Mouse (Mus musculus): ENCODE results near the gene Bak1. TPM values are rescaled to one million over a fixed set of nuclear protein-coding genes. Genes with fewer than 3 reads are reported as not detected.
A peak's percentile ranks its signal among the peaks of the same experiment; 100 is the strongest.

Gene Bak1
- polyA plus RNA-seq, 1 experiment from 2014 or later: 9.5 TPM

- H3K27ac ChIP-seq (ENCODE audit: low read depth, low read length): no peak overlapping the region
- peak overlapping the region; percentile 83 for H3K4me2 ChIP-seq (replicated peaks; ENCODE audit: low read depth, low read length)
- no peaks in the 10 kb centered on the region for H3K9me3 ChIP-seq (ENCODE audit: control insufficient read depth, low read length)
- H3K9ac ChIP-seq (ENCODE audit: low read depth, low read length): peak overlapping the region; percentile 49; the same call in 1 of the 2 replicates
- H3K4me3 ChIP-seq (ENCODE audit: low read depth, low read length): peak overlapping the region; percentile 44
- no peaks in the 10 kb centered on the region for H3K36me3 ChIP-seq (ENCODE audit: control insufficient read depth, insufficient read depth, low read length)
- peaks cover 32% of the 10 kb centered on the region for H3K27me3 ChIP-seq (ENCODE audit: control insufficient read depth, insufficient read depth, low read length)
- WGBS: 3% methylated on average over 24 of the region's 24 CpGs
- H3K4me1 ChIP-seq (replicated peaks; ENCODE audit: control insufficient read depth, insufficient read depth, low read length): no peaks in the 10 kb centered on the region; the same call in 1 of the 2 replicates
- ATAC-seq (ENCODE audit: low FRiP score) (no peak), DNase-seq (ENCODE audit: low spot score) (no peak)
These were observed 28.8 kb upstream of the Bak1 start for GRCm38 (mm10) chr17:27057517-27058055.

- no peaks in the 10 kb centered on the region for H3K9me3 ChIP-seq (ENCODE audit: control insufficient read depth, low read length)
- H3K36me3 ChIP-seq (ENCODE audit: control insufficient read depth, insufficient read depth, low read length): no peaks in the 10 kb centered on the region
- ATAC-seq (ENCODE audit: low FRiP score) (no peak), DNase-seq (ENCODE audit: low spot score) (peak; percentile 54)
- no peaks in the 10 kb centered on the region; the same call in 1 of the 2 replicates for H3K4me1 ChIP-seq (replicated peaks; ENCODE audit: control insufficient read depth, insufficient read depth, low read length)
- H3K4me3 ChIP-seq (ENCODE audit: low read depth, low read length): peak within 1 kb of the TSS; percentile 44
- WGBS: 0% methylated on average over 62 of the region's 66 CpGs
- peaks cover 32% of the 10 kb centered on the region for H3K27me3 ChIP-seq (ENCODE audit: control insufficient read depth, insufficient read depth, low read length)
- H3K9ac ChIP-seq (ENCODE audit: low read depth, low read length): peak within 1 kb of the TSS; percentile 49
- H3K27ac ChIP-seq (ENCODE audit: low read depth, low read length): no peak within 1 kb of the TSS
- H3K4me2 ChIP-seq (replicated peaks; ENCODE audit: low read depth, low read length): peak within 1 kb of the TSS; percentile 83
These were observed 28.2 kb upstream of the Bak1 start, which contains the start of gene Itpr3 for GRCm38 (mm10) chr17:27056812-27057516. Itpr3 (plus strand) TSS chr17:27057304.

GRCm38 (mm10) chr17:27056170-27056569 lies 27.4 kb upstream of the Bak1 start:
- H3K27ac ChIP-seq (ENCODE audit: low read depth, low read length): no peak overlapping the region
- H3K9ac ChIP-seq (ENCODE audit: low read depth, low read length): no peak overlapping the region
- H3K4me3 ChIP-seq (ENCODE audit: low read depth, low read length): 0 out of 2 replicates have a peak overlapping the region, but pooled peaks have one; percentile 6
- ATAC-seq (ENCODE audit: low FRiP score) (no peak), DNase-seq (ENCODE audit: low spot score) (peak; percentile 65)
- H3K4me1 ChIP-seq (replicated peaks; ENCODE audit: control insufficient read depth, insufficient read depth, low read length): no peaks in the 10 kb centered on the region; the same call in 1 of the 2 replicates
- H3K4me2 ChIP-seq (replicated peaks; ENCODE audit: low read depth, low read length): peak overlapping the region; percentile 83
- no peaks in the 10 kb centered on the region for H3K36me3 ChIP-seq (ENCODE audit: control insufficient read depth, insufficient read depth, low read length)
- WGBS: under 1% methylated on average over 13 of the region's 13 CpGs
- peaks cover 32% of the 10 kb centered on the region for H3K27me3 ChIP-seq (ENCODE audit: control insufficient read depth, insufficient read depth, low read length)
- H3K9me3 ChIP-seq (ENCODE audit: control insufficient read depth, low read length): no peaks in the 10 kb centered on the region

- ATAC-seq (ENCODE audit: low FRiP score) (no peak), DNase-seq (ENCODE audit: low spot score) (no peak)
- H3K27ac ChIP-seq (ENCODE audit: low read depth, low read length): no peak overlapping the region
- WGBS: 44% methylated on average over 11 of the region's 11 CpGs
- no peaks in the 10 kb centered on the region for H3K9me3 ChIP-seq (ENCODE audit: control insufficient read depth, low read length)
- no peaks in the 10 kb centered on the region for H3K4me1 ChIP-seq (replicated peaks; ENCODE audit: control insufficient read depth, insufficient read depth, low read length)
- peaks cover 6% of the 10 kb centered on the region for H3K27me3 ChIP-seq (ENCODE audit: control insufficient read depth, insufficient read depth, low read length)
- H3K4me2 ChIP-seq (replicated peaks; ENCODE audit: low read depth, low read length): no peak overlapping the region
- H3K4me3 ChIP-seq (ENCODE audit: low read depth, low read length): no peak overlapping the region
- no peaks in the 10 kb centered on the region for H3K36me3 ChIP-seq (ENCODE audit: control insufficient read depth, insufficient read depth, low read length)
- no peak overlapping the region for H3K9ac ChIP-seq (ENCODE audit: low read depth, low read length)
These were observed 22.7 kb upstream of the Bak1 start for GRCm38 (mm10) chr17:27051514-27051913.

GRCm38 (mm10) chr17:27050853-27051252 lies 22.0 kb upstream of the Bak1 start:
- no peaks in the 10 kb centered on the region for H3K36me3 ChIP-seq (ENCODE audit: control insufficient read depth, insufficient read depth, low read length)
- no peak overlapping the region for H3K4me2 ChIP-seq (replicated peaks; ENCODE audit: low read depth, low read length)
- DNase-seq (ENCODE audit: low spot score): no peak
- H3K27me3 ChIP-seq (ENCODE audit: control insufficient read depth, insufficient read depth, low read length): no peaks in the 10 kb centered on the region
- H3K9ac ChIP-seq (ENCODE audit: low read depth, low read length): no peak overlapping the region
- no peaks in the 10 kb centered on the region for H3K4me1 ChIP-seq (replicated peaks; ENCODE audit: control insufficient read depth, insufficient read depth, low read length)
- no peaks in the 10 kb centered on the region for H3K9me3 ChIP-seq (ENCODE audit: control insufficient read depth, low read length)
- H3K4me3 ChIP-seq (ENCODE audit: low read depth, low read length): no peak overlapping the region
- no peak for ATAC-seq (ENCODE audit: low FRiP score)
- no peak overlapping the region for H3K27ac ChIP-seq (ENCODE audit: low read depth, low read length)
- WGBS: 68% methylated on average over 5 of the region's 5 CpGs

- WGBS: 68% methylated on average over 14 of the region's 14 CpGs
- DNase-seq (ENCODE audit: low spot score) (no peak), ATAC-seq (ENCODE audit: low FRiP score) (no peak)
- Histone ChIP-seq H3K4me1 (replicated peaks; ENCODE audit: control insufficient read depth, insufficient read depth, low read length) (no peaks in the 10 kb centered on the region), H3K27ac (ENCODE audit: low read depth, low read length) (no peak overlapping the region), H3K9ac (ENCODE audit: low read depth, low read length) (no peak overlapping the region), H3K27me3 (ENCODE audit: control insufficient read depth, insufficient read depth, low read length) (no peaks in the 10 kb centered on the region), H3K4me2 (replicated peaks; ENCODE audit: low read depth, low read length) (no peak overlapping the region), H3K4me3 (ENCODE audit: low read depth, low read length) (no peak overlapping the region), H3K36me3 (ENCODE audit: control insufficient read depth, insufficient read depth, low read length) (no peaks in the 10 kb centered on the region), H3K9me3 (ENCODE audit: control insufficient read depth, low read length) (no peaks in the 10 kb centered on the region)
These were observed 19.8 kb upstream of the Bak1 start for GRCm38 (mm10) chr17:27048445-27049239.

- Histone ChIP-seq H3K4me2 (replicated peaks; ENCODE audit: low read depth, low read length) (no peak overlapping the region), H3K9me3 (ENCODE audit: control insufficient read depth, low read length) (no peaks in the 10 kb centered on the region), H3K4me3 (ENCODE audit: low read depth, low read length) (no peak overlapping the region), H3K27me3 (ENCODE audit: control insufficient read depth, insufficient read depth, low read length) (no peaks in the 10 kb centered on the region), H3K9ac (ENCODE audit: low read depth, low read length) (no peak overlapping the region), H3K36me3 (ENCODE audit: control insufficient read depth, insufficient read depth, low read length) (no peaks in the 10 kb centered on the region), H3K27ac (ENCODE audit: low read depth, low read length) (no peak overlapping the region), H3K4me1 (replicated peaks; ENCODE audit: control insufficient read depth, insufficient read depth, low read length) (no peaks in the 10 kb centered on the region)
- 81% methylated on average over 14 of the region's 14 CpGs for whole genome bisulfite sequencing
- DNase-seq (ENCODE audit: low spot score): no peak
- ATAC-seq (ENCODE audit: low FRiP score): no peak
These were observed 19.1 kb upstream of the Bak1 start for GRCm38 (mm10) chr17:27047762-27048444.

- no peak for ATAC-seq (ENCODE audit: low FRiP score)
- Histone ChIP-seq H3K4me3 (ENCODE audit: low read depth, low read length) (no peak overlapping the region), H3K36me3 (ENCODE audit: control insufficient read depth, insufficient read depth, low read length) (no peaks in the 10 kb centered on the region), H3K4me2 (replicated peaks; ENCODE audit: low read depth, low read length) (no peak overlapping the region), H3K27me3 (ENCODE audit: control insufficient read depth, insufficient read depth, low read length) (no peaks in the 10 kb centered on the region), H3K4me1 (replicated peaks; ENCODE audit: control insufficient read depth, insufficient read depth, low read length) (peaks cover 6% of the 10 kb centered on the region), H3K9me3 (ENCODE audit: control insufficient read depth, low read length) (no peaks in the 10 kb centered on the region), H3K27ac (ENCODE audit: low read depth, low read length) (no peak overlapping the region), H3K9ac (ENCODE audit: low read depth, low read length) (no peak overlapping the region)
- no peak for DNase-seq (ENCODE audit: low spot score)
- WGBS: 88% methylated on average over 6 of the region's 6 CpGs
These were observed 16.4 kb upstream of the Bak1 start for GRCm38 (mm10) chr17:27045164-27045563.
